Mouse (Mus musculus) kidney, adult 9 months (tissue): Measurements from ENCODE around the gene Mmp1b.
"Not testable (repeated sequence)": the region's sequence is repeated elsewhere in the genome, so short reads cannot be mapped to it uniquely, and the experiment has no call there.

ENCODE experiments used
- DNase-seq: peaks from one replicate; pipeline ENCODE4 v3.0.0; 2022

The Mmp1b gene

GRCm38 (mm10) chr9:7387947-7388346 is at the start of gene Mmp1b:
Gene Mmp1b (minus strand): TSS chr9:7388047.
- no peak for DNase-seq

- not testable (repeated sequence) for DNase-seq
Observed at GRCm38 (mm10) chr9:7396556-7396955, 8.7 kb upstream of the Mmp1b start.

DNA sequence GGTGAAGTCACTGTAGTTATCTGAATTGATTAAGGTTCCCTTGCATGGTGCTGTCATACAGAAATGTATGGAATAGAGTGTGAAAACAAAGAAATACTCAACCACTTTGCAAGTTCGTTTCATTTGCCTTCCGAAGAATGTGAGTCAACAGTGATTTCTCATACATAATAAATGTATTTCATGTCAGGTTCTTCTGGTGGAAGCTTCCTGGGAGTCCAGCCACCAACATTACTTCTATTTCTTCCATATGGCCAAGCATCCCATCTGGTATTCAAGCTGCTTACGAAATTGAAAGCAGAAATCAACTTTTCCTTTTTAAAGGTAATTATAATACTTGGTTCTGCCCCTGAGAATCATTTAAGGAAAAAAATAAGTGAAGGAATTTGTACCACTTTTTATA is 33.3 kb downstream of the Mmp1b start:
- no peak for DNase-seq

- no peak for DNase-seq
Observed at GRCm38 (mm10) chr9:7345513-7345912, 42.3 kb downstream of the Mmp1b start.

GRCm38 (mm10) chr9:7344107-7344506 is 43.7 kb downstream of the Mmp1b start, which contains the start of gene Mmp12:
Gene Mmp12 (plus strand): TSS chr9:7344381.
- no peak for DNase-seq

GRCm38 (mm10) chr9:7336740-7337483 is 50.9 kb downstream of the Mmp1b start:
- no peak for DNase-seq

- no peak for DNase-seq
Observed at GRCm38 (mm10) chr9:7335766-7336680, 51.8 kb downstream of the Mmp1b start.

DNA sequence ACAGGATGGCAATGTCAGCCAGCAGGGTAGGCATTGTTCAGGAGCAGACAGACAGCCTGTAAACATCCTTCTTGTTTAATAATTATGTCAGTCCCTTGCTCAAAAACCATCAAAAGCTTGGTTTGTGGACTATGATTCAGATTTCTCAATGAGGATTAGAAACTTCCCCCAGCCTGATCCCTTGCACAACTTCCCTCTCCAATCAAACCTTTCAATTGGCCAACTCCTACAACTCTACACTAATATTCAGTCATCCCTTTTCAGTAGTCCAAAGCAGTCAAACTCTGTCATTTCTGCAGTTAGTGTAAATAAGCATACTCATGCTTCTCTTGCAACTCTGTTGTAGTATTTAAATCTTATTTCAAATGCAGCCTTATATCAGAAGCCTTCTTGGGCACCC is 56.0 kb downstream of the Mmp1b start:
- no peak for DNase-seq
